Mouse (Mus musculus): ENCODE measurements around the gene Olfr656.

Gene Olfr656

DNA sequence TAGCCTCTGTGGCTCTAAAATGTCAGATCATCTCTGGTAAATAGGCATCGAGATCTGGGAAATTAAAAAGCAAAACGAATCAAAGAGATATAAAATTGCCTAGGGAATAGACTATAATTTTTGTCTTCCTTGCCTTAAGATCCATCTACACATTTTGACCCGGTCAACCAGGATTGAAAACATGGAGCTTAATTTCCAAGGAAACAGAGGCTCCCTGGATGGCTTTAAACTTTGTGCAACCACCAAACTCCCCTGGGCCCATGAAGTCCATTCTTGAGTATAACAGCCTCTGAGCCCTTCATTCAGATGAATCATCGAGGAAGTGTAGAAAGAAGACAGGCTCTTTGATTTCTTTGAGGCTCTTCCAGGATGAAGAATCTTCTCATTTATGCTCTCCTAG is at the start of gene Olfr656:
Gene Olfr656 (plus strand): TSS at position 301 of the 400 bp plus-strand sequence.
- DNase-seq (ENCODE audit: low spot score in 2 of 2), result no peak

DNA sequence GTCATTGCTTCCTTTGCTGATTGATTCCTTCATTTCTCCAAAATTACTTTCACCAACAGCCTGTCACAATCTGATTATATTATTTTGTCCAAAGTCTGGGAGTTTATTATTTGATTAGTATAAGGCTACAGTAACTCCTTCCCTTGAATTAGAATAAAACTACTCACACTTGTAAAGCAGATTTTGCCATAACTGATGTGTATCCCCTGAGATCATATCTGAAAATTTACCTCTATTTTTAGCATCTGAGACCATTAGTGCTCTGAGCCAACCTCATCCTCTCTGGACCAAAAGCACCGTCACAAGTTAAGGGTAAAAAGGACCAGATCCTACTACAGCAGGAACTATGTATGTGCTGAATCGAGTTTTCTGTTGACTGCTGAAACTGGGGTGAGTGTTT is 36.7 kb upstream of the Olfr656 start, which contains the start of gene Olfr653:
Gene Olfr653 (plus strand): TSS at position 301 of the 400 bp plus-strand sequence.
- no peak for DNase-seq (ENCODE audit: low spot score in 2 of 2)

DNA sequence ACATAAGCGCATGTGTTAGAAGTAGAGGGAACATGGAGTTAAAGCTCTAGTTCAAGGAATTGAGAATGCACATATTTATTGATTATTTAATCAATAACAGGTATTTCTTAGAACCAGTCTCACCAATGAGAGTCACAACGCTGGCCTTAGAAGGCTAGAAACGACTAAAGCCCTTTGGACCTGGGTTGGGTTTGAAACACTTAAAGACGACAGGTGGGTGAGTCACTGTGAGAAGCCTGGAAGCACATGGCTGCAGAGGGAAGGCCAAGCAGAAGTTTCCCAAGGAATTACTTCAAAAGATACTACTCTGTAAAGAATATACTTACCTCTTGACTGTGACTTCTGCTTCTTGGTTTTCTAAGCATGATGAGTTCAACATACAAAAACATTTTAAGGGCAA is 32.9 kb upstream of the Olfr656 start:
- no peak for DNase-seq (ENCODE audit: low spot score in 2 of 2)

DNA sequence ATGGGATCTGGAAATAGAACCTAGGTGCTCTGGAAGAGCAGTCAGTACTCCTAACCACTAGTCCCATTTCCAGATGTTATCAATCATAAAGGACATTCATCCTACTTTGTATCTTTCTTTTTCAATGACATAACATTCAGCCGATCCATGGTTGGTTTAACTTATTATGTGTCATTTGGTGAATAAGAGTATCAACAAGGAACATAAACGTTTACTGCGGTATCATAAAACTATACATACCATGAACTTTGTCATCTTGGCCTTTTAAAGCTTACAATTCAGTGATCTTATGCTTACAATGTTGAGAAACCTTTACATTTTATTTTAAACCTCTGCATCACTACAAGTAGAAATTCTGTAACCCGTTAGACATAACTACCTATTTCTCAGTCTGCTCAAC is 32.3 kb upstream of the Olfr656 start:
- no peak for DNase-seq (ENCODE audit: low spot score in 2 of 2)

DNA sequence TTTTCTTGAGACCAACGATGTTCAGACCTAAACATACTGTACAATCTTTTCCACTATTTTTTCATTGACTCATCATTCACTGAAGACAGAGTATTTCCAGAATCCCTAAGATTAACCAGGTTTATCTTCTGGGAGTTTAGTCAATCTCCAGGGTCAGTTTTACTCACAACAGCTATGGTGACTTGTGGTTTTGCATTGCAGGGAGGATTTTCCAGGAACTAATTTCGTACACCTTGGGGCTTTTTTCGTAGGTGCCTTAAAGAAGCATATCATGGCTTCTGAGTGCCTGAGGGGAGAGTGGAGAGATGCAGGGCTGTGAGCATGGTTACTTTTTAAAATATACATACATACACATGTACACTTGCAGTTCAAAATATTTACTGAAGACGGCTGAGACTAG is 27.0 kb upstream of the Olfr656 start, which contains the start of gene Olfr654:
Gene Olfr654 (plus strand): TSS at position 301 of the 400 bp plus-strand sequence.
- no peak for DNase-seq (ENCODE audit: low spot score in 2 of 2)

DNA sequence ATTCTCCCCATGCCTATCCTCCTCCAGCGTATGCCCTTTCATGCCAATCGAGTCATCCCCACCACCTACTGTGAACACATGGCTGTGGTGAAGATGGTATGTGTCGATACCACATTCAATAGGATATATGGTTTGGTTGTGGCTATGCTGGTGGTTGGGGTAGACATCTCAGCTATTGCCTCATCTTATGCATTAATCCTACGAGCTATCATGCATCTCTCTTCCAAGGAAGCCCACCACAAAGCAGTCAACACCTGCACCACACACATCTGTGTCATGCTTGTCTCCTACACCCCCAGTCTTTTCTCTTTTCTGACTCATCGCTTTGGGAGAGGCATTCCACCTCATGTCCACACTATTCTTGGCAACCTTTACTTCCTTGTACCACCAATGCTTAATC is 25.5 kb upstream of the Olfr656 start:
- DNase-seq (ENCODE audit: low spot score in 2 of 2), result no peak

DNA sequence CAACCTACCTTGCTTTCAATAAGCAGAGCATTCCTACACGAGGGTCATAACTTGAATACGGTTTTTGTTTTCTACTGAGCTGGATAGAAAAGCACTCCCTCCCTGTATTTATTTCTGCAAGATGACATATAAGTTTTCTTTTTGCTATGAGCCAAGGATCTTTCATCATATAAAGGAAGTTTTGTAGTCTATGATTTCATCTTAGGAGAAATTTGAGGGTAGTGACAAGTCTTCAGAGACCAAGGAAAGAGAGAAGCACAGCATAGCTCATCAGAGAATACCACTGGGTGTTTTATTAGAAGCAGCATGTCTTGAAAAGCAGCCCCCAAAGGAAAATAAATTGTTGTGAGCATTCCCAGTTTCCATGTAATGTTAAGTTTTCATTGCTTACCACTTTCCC is 12.1 kb upstream of the Olfr656 start, which contains the start of gene Olfr655:
Gene Olfr655 (minus strand): TSS at position 101 of the 400 bp plus-strand sequence.
- DNase-seq (ENCODE audit: low spot score in 2 of 2), result no peak

DNA sequence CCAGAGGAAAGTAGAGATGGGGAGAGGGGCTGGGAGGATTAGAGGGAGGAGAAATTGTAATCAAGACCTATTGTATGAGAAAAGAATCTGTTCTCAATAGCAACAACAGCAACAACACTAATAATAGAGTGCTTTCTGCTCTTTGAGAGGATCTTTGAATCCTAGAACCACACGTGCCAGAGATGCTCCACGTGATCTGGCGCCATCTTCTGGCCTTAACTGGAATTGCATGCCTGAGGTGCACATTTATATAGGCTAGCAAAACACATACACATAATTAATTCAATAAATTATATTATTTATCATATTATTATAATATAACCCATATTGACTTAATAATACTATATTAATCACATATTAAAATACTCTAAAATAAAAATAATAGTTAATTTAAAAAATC is 10.6 kb upstream of the Olfr656 start:
- no peak for DNase-seq (ENCODE audit: low spot score in 2 of 2)

DNA sequence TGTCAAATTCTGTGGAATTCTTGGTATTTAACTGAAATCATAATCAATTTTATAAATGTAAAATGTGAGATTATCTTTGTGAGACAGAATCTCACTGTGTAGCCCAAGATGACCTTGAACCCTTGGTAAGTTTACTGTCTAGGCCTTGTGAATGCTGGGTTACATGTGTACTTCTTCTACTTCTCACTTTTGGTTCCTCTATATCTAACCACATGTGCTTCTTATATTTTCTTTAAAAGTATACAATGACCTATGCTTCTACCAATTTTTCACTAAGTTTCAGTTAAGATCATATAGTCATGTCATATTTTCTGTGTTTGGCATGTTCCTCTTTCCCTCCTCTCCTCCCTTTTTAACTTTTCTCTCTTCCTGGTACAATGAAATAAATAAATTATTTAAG is 9.0 kb upstream of the Olfr656 start:
- DNase-seq (ENCODE audit: low spot score in 2 of 2), result no peak

DNA sequence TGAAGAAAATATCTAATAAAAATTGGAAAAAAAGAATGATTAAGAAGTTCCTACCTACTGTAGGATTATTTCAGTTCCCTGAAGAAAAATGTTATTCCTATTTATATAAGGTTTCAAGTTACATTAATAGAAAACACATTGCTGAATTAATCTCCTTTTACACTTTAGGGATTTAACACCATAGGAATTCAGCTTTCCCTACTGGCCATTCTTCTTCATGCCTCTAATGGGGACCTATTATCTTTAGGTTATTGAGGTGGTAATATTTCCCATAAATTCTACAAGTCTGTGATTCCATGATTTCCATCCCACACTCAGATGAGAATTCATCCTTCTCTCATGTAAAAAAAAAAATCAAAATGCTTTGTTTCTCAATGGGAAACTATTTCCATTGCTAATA is 10.7 kb downstream of the Olfr656 start, which contains the start of gene Olfr657:
Gene Olfr657 (plus strand): TSS at position 301 of the 400 bp plus-strand sequence.
- DNase-seq (ENCODE audit: low spot score in 2 of 2), result no peak

DNA sequence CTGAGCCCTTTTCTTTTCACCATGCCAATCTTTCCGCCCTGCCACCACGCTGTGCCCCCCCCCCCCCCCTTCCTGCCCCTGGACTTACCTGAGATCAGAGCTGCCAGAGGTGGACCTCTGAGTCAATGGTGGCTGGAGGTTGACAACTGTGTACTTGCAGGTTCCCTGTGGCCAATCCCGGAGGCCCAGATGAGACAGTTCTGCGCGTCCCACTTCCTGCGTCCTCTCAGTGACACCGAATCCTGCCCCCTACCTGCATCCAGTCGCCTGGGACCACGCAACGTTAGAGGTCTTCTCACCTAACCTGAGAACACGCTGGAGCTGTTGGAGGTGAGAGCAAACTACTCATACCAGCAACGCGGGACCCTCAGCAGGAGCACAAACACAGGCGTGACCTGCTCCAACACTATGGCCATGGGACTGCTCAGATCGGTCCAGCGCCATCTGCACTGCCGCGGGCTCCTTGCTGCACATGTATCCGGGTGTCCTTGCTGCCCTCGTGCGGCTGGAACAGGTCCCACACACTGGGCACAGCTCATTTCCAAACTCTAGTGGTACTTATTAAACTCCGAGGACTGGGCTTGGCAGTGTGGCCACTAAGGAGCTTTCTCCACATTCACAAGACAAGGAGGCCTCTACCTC is 33.2 kb downstream of the Olfr656 start, which contains the start of gene Olfr658:
Gene Olfr658 (minus strand): TSS at position 465 of the 642 bp plus-strand sequence.
- DNase-seq (ENCODE audit: low spot score in 2 of 2), result no peak

DNA sequence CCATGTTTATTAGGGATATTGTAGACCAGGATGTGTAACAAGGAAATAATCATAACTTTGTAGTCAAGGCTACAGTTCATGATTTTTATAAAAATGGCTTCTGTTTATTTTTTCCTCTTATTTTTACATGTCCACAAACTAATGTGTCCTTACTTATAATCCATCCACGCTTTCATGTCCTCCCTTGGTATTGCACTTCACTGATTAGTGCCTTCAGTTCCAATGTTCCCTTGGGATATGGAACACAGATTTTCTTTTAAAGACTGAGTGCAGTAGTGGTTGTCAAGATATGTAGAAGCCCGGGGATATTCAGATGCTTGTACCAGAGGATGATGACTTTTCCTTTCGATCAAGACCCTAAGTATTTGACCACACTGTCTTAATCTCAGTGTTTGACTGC is 52.7 kb downstream of the Olfr656 start, which contains the start of gene Olfr659:
Gene Olfr659 (plus strand): TSS at position 301 of the 400 bp plus-strand sequence.
- no peak for DNase-seq (ENCODE audit: low spot score in 2 of 2)
